Mouse (Mus musculus): ENCODE results near the gene Orai3. TPM values are rescaled to one million over a fixed set of nuclear protein-coding genes. Genes with fewer than 3 reads are reported as not detected.

Orai3 gene
- polyA plus RNA-seq, 2 experiments: 3.9 to 6.9 TPM

DNA sequence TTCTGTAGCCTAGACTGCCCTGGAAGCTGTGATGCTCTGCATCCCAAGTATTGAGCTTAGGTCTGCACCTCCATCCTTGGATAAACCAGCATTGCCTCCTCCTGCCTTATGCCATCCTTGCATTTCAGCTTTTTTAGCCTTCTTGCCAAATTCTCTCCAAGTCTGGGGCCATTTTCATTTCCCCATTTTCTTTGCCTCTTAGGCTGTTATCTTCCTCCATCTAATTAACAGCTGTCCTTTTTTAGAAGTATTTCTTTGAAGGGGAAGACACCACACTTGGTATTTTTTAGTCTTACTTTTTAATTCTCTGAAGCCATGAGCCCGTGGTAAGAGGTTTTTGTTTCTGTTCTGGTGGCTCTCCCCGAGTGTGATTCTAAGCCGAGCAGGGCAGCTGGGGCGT lies 6.0 kb upstream of the Orai3 start:
- Histone ChIP-seq H3K9me3 (ENCODE audit: control insufficient read depth, low read length) (no peaks in the 10 kb centered on the region), H3K27me3 (ENCODE audit: control insufficient read depth, insufficient read depth, low read length) (no peaks in the 10 kb centered on the region), H3K4me2 (ENCODE audit: low read depth) (no peak overlapping the region), H3K27ac (no peak overlapping the region), H3K4me1 (replicated peaks; ENCODE audit: control insufficient read depth in 2 of 2, insufficient read depth in 2 of 2, low read length in 1 of 2) (peaks cover 18 to 31% of the 10 kb centered on the region in 2 experiments), H3K9ac (replicated peaks) (no peak overlapping the region), H3K36me3 (replicated peaks; ENCODE audit: control insufficient read depth, insufficient read depth, low read depth) (no peaks in the 10 kb centered on the region), H3K4me3 (ENCODE audit: insufficient read depth in 1 of 2, low read depth in 2 of 2, low read length in 2 of 2) (no peak overlapping the region)
- ATAC-seq (ENCODE audit: insufficient read depth) (no peak), DNase-seq (ENCODE audit: low read depth in 3 of 3, low spot score in 3 of 3) (no peak)
- TF ChIP-seq EP300 (IDR thresholded peaks at IDR 0.05; ENCODE audit: low read depth) (no peak), CTCF (IDR thresholded peaks at IDR 0.05; ENCODE audit: low read depth) (no peak)
- 78% methylated on average over 4 of the region's 4 CpGs for WGBS (ENCODE audit: insufficient replicate concordance)

- no peak overlapping the region for H3K9ac ChIP-seq (replicated peaks)
- DNase-seq (ENCODE audit: low read depth in 3 of 3, low spot score in 3 of 3) (no peak), ATAC-seq (ENCODE audit: insufficient read depth) (no peak)
- no peaks in the 10 kb centered on the region for H3K9me3 ChIP-seq (ENCODE audit: control insufficient read depth, low read length)
- no peaks in the 10 kb centered on the region for H3K36me3 ChIP-seq (replicated peaks; ENCODE audit: control insufficient read depth, insufficient read depth, low read depth)
- peaks cover 31 to 39% of the 10 kb centered on the region in 2 experiments for H3K4me1 ChIP-seq (replicated peaks; ENCODE audit: control insufficient read depth in 2 of 2, insufficient read depth in 2 of 2, low read length in 1 of 2)
- TF ChIP-seq CTCF (IDR thresholded peaks at IDR 0.05; ENCODE audit: low read depth) (no peak), EP300 (IDR thresholded peaks at IDR 0.05; ENCODE audit: low read depth) (no peak)
- H3K4me3 ChIP-seq (ENCODE audit: insufficient read depth in 1 of 2, low read depth in 2 of 2, low read length in 2 of 2): no peak overlapping the region
- H3K27me3 ChIP-seq (ENCODE audit: control insufficient read depth, insufficient read depth, low read length): no peaks in the 10 kb centered on the region
- H3K27ac ChIP-seq: peak overlapping the region; percentile 40
- WGBS (ENCODE audit: insufficient replicate concordance): 81% methylated on average over 2 of the region's 2 CpGs
- H3K4me2 ChIP-seq (ENCODE audit: low read depth): no peak overlapping the region
These were observed 3.9 kb upstream of the Orai3 start for GRCm38 (mm10) chr7:127765756-127766155.

DNA sequence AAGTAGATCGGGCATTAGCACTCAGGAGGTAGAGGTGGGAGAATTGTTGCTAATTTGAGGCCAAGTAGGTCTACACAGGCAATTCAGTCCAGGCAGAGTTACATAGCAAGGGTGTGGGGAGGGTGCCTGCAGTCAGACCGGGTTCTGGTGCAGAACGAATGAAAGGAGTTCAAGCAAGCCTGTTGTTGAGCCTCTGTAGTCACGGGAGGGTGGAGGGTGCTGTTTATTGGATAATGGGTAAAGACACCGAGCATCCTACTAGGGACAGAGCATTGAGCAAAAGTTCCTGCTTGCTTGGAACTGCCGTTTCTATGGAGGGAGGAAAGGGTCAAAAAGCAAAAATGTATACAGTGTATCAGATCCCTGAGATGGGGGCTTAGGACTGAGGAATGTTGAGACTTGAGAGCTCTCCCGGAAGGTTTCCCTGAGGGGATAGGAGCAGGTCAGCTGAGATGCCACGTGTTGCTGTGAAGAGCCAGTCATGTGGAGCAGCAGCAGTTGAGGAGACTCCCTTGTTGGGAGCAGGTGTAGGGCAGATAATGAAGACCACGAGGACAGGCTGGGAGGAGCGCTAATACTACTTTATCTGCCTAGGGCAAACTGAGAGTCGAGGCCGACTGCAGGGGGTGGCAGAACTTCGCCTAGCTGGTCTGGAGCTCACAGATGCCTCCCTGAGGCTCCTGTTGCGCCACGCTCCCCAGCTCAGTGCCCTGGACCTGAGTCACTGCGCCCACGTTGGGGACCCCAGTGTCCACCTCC lies 2.6 kb upstream of the Orai3 start:
- Histone ChIP-seq H3K9ac (replicated peaks) (peak overlapping the region; percentile 90), H3K9me3 (ENCODE audit: control insufficient read depth, low read length) (no peaks in the 10 kb centered on the region), H3K36me3 (replicated peaks; ENCODE audit: control insufficient read depth, insufficient read depth, low read depth) (no peaks in the 10 kb centered on the region), H3K4me3 (ENCODE audit: insufficient read depth in 1 of 2, low read depth in 2 of 2, low read length in 2 of 2) (peak overlapping the region; percentile 58 to 72), H3K4me2 (ENCODE audit: low read depth) (peak overlapping the region; percentile 94), H3K4me1 (replicated peaks; ENCODE audit: control insufficient read depth in 2 of 2, insufficient read depth in 2 of 2, low read length in 1 of 2) (peaks cover 35 to 49% of the 10 kb centered on the region in 2 experiments), H3K27me3 (ENCODE audit: control insufficient read depth, insufficient read depth, low read length) (no peaks in the 10 kb centered on the region), H3K27ac (peak overlapping the region; percentile 93)
- peak; percentile 90 to 91 (median 91) for DNase-seq (ENCODE audit: low read depth in 3 of 3, low spot score in 3 of 3)
- 23% methylated on average over 17 of the region's 17 CpGs for WGBS (ENCODE audit: insufficient replicate concordance)
- peak; percentile 93 for ATAC-seq (ENCODE audit: insufficient read depth)
- TF ChIP-seq CTCF (IDR thresholded peaks at IDR 0.05; ENCODE audit: low read depth): peak; percentile 69
- peak; percentile 76 for TF ChIP-seq EP300 (IDR thresholded peaks at IDR 0.05; ENCODE audit: low read depth)

GRCm38 (mm10) chr7:127767671-127768345 lies 1.8 kb upstream of the Orai3 start:
- H3K9ac ChIP-seq (replicated peaks): peak overlapping the region; percentile 90
- ATAC-seq (ENCODE audit: insufficient read depth): peak; percentile 50
- WGBS (ENCODE audit: insufficient replicate concordance): 54% methylated on average over 19 of the region's 19 CpGs

More at GRCm38 (mm10) chr7:127767671-127768345, 1.8 kb upstream of the Orai3 start:
- H3K27ac ChIP-seq: peak overlapping the region; percentile 93
- peak overlapping the region; percentile 94 for H3K4me2 ChIP-seq (ENCODE audit: low read depth)
- no peak for DNase-seq (ENCODE audit: low read depth in 3 of 3, low spot score in 3 of 3)
- TF ChIP-seq CTCF (IDR thresholded peaks at IDR 0.05; ENCODE audit: low read depth): no peak
- TF ChIP-seq EP300 (IDR thresholded peaks at IDR 0.05; ENCODE audit: low read depth): no peak
- no peaks in the 10 kb centered on the region for H3K36me3 ChIP-seq (replicated peaks; ENCODE audit: control insufficient read depth, insufficient read depth, low read depth)
- no peaks in the 10 kb centered on the region for H3K9me3 ChIP-seq (ENCODE audit: control insufficient read depth, low read length)
- H3K4me3 ChIP-seq (ENCODE audit: insufficient read depth in 1 of 2, low read depth in 2 of 2, low read length in 2 of 2): peak overlapping the region; percentile 58 to 72
- H3K27me3 ChIP-seq (ENCODE audit: control insufficient read depth, insufficient read depth, low read length): no peaks in the 10 kb centered on the region
- peaks cover 35 to 51% of the 10 kb centered on the region in 2 experiments for H3K4me1 ChIP-seq (replicated peaks; ENCODE audit: control insufficient read depth in 2 of 2, insufficient read depth in 2 of 2, low read length in 1 of 2)
